Mouse (Mus musculus) skeletal muscle tissue, adult 2 months (tissue): ENCODE measurements at regions not wholly inside any gene's neighbourhood (a gene's known extent, or its start where the extent isn't known, plus 50 kb on each side); places are given as distances from the start of the nearest gene placed in this dataset.

ENCODE experiments used
- DNase-seq: peaks from one replicate; pipeline ENCODE4 v3.0.0-alpha.2; 2012; ENCODE audit warnings: low read depth, low spot score

DNA sequence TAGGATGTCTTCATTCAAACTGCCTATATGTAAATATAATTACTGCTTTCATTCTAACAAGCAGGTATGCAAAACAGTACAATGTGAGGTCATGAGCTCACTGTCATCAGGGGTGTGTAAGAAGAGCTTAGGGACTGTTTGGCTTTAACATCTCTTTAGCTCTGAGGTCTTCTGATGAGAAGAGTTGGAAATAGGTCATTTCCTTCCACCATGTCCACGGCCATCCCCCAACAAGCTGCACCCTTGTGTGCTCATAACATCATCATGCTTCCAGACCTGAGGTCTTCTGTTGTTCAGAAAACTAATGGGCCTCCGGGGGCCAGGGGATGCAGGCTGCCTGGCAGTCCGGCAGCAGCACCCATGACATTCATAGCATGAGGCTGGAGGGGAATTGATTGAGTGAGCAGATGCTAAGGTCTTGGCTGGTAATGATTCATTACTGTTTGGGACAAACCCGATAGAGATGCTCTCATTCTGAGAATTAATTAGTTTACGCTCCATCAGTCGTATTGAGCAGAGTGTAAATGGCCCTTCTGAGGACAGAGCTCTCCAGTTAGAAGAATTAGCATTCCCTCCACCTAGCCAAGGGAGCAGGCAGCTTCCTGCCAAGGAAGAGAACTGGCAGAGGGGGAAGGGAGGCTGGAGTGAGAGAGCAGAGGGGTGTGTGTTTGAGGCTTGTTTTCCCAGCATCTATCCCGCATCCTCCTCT lies 64.0 kb downstream of the Rps24 start:
- no peak for DNase-seq

- no peak for DNase-seq
These were observed 64.5 kb downstream of the Rps24 start for GRCm38 (mm10) chr14:24551472-24551783.

DNA sequence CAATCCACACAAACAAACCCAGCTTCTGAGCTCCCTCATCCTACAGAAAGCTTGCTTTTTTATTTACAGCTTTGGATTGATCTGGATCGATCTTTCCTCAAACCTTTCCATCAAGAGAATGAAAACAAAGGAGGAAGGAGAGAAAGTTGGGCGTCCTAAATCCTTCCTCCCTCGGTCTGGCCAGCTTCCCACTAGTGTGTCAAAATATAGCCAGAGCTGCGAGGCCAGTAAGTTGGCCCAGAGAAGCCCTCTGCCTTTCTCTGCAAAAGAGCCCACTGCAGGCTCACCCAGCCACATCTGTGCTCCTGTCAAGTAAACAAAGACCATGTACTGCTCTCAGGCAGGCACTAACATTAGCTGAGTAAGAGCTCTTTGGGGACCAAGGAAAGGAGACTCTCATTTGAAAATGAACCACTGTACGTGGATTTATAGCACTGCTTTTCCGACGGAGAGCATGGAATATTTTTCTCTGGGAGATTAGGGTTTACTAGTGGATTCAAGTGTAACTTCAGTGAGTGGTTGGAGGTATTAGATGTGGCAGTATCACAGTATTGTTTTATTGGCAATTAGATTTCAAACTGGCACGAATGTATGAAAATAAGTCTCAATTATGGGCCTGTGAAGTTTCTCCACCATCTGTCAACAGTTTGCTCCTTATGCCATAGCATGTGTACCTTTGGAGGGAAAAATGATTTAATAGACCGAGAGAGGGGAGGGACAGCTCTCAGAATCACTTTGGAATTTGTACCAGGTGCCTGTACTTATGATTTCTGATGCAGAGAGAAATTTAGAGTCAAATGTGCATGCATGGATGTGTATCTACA lies 78.1 kb downstream of the Rps24 start:
- no peak for DNase-seq

DNA sequence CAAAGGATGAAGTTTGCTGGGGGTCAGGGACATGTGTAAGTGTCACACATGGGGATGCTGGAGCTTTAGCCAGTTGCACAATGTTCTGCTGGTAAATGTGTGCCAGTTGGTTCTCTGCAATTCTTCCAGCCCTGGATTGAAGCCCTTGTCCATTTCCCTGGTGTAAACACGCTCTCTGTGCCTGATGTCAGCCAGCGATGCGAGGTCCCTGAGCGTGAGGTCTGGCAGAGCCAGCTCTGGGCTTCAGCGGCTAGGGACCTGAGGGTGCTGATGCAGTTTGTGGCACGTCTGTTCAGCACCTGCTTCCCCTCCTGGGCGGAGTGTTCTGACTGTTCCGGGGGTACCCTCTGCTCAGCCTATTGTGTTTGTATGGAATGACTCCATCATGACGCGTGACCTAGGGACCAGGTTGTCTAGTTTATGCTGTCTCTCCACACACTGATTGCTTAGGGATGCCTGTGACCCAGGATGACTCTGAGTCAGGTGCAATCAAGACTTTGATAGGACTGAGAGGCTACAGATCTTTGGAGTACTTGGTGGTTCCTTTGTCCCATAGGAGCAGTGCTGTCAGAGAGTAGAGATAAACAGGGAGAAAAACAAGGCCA lies 78.9 kb downstream of the Rps24 start:
- DNase-seq, result no peak

- no peak for DNase-seq
These were observed 88.2 kb downstream of the Rps24 start for GRCm38 (mm10) chr14:24575111-24575510.

GRCm38 (mm10) chr14:24578535-24579111 lies 91.7 kb downstream of the Rps24 start:
- DNase-seq, result peak; percentile 51

- no peak for DNase-seq
These were observed 92.3 kb downstream of the Rps24 start for GRCm38 (mm10) chr14:24579153-24579795.

GRCm38 (mm10) chr14:24586133-24586908 lies 99.4 kb downstream of the Rps24 start:
- no peak for DNase-seq

DNA sequence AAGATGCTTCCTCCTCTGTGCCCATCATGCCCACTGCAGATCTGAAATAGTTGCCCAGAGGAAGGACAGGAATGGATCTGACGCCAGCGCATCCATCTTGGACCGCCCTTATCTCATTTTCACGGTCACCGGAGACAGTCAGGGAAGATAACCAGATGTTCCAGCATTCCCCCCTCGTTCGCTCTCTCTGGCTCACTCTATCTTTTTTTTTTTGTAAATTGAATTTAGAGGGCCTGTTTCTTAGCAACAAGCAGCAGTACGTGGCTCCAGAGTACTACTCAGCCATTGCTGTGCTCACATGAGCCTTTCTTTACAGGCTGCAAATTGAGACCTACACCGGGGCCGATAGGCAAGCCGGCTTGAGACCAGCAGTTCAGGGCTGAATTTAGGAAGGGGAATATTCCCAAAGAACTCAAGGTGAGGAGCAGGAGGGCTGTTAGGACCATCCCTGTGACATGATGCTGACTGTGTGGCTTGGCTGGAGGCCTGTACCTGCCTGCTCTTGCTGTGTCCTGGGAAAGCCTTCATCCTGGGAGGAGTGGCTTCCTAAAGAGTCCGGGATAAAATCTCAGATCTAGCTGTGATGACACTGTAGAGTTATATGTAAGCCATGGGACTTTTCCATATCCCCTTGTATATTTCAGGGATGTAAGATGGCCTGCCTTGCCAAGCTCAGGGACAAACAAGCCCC lies 100.2 kb downstream of the Rps24 start:
- no peak for DNase-seq

DNA sequence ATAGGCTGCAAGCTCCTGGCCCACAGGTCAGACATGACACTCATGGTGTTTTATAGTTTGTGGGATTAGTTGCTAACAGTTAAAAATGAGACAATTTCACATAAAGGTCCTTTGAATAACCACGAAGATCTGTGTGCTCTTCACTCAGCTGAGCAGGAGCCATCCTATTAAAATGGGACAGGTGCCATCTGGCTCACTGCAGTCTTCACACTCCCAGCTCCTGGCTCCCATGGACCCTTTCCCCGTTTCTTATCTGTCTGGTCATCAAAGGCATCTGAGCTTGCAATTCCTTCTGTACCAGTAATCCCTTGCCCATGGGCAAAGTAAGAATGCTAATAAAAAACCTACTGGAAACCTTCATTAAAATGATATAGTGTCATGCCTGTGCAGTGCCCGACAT lies 101.1 kb downstream of the Rps24 start:
- DNase-seq, result no peak

DNA sequence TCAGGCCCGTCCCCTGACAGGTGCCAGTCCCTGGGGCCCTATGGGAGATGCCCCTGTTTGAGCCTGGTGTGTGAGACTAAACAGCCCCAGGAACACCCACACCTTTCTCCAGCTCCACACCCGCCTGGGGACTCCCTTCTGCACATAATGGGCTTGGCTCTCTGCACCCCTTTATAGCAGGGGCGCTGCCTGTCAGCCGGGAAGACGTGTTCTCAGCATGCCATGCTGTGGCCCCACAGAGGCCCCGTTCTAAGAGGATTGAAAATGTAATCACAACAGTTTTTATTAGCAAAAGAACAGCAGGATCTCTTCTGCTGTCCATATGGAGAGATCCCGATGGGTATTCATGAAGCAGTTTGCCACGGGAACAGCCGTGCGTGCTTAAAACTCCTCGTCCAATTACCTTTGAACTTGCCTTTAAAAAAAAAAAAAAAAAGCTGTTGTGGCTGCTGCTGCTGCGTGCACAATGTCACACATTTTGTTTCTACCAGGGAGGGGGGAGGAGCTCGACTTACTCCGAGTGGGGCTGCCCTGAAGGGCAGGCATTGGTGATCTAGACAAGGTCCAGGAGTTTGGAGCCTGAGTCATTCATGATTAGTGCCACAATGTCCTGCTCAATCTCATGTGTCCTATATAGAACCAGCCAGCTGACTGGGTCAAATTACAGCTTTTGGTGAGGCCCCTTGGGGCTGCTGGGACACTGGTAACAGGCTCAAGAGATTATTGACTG lies 119.7 kb downstream of the Rps24 start:
- peak; percentile 28 for DNase-seq

- no peak for DNase-seq
These were observed 121.4 kb downstream of the Rps24 start for GRCm38 (mm10) chr14:24608356-24608755.

- no peak for DNase-seq
These were observed 125.5 kb downstream of the Rps24 start for GRCm38 (mm10) chr14:24612254-24612995.

- DNase-seq, result no peak
These were observed 128.9 kb downstream of the Rps24 start for GRCm38 (mm10) chr14:24615776-24616175.

DNA sequence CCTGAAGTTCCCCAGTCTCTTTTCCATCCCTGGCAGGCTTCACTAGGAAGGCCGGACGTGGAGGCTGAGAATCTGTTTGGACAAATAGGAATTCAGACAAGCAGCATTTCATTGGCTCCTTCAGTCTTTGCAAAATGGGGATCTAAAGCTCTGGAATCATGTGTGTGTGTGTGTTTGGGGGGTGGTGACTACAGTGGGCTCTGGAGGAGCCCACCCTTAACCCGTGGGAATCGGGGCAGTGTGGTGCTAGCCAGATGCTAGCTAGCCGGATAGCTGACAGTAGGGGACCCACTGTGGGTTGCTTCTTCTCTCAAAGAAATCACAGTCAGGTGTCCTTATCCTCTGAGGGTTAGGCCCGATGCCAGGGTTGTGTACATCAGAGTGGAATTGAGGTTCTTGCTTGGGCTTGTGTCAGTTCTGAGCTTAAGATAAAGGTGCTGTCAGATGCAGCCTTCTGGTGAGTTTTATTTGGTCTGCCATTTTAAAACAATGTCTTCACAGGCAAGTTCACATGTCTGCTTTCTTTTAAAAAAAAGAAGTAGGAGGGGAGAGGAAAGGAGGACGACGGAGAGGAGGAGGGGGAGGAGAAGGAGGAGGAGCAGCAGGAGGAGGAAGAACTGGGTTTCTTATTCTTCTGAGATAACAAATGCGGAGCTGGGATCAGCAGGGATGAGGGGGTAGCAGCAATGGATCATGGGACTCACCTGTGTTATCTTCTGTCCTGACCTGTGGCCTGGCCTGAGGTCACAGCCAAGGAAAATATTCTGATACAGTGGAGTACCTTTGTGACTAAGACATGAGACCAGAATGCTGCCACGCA lies 129.6 kb downstream of the Rps24 start:
- DNase-seq, result no peak

- no peak for DNase-seq
These were observed 130.1 kb downstream of the Rps24 start for GRCm38 (mm10) chr14:24617126-24617375.

DNA sequence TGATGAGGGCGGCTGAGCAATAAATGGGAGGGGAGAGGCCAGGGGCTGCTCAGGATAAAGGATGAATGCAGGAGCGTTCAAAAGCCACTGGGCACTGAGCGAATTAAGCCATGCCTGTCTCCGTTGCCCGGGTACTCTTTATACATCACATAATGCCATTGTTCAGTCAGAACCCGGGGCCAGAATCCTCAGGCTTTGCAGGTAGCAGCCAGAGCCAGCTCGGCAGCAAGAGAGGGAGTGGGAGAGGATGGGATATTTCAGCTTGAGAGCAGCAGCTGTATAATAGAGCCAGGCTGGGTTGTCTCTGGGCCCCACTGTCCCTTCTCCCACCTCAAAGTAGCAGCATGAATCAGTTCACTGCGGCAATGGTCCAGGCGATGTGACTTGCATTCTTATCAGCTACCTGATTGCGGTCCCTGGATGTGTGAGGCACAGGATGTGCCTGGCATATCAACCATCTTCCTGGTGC lies 130.5 kb downstream of the Rps24 start:
- no peak for DNase-seq

GRCm38 (mm10) chr14:24618226-24619038 lies 131.5 kb downstream of the Rps24 start:
- no peak for DNase-seq
